Mouse (Mus musculus) hindbrain, embryonic 15.5 days (tissue): ENCODE data around the gene Ipo13. TPM values are rescaled to one million over a fixed set of nuclear protein-coding genes. Genes with fewer than 3 reads are reported as not detected.

ENCODE experiments used
- ATAC-seq: fragments of 200-750 bp; cut with Nextera tagmentation; 2 replicates; pipeline ENCODE4 v1.8.0; 2017; ENCODE audit warnings: low read depth, moderate number of reproducible peaks, moderate TSS enrichment; ENCODE audit not compliant: low FRiP score
- H3K27ac ChIP-seq: fragments of 300-500 bp; sonication (generic); replicated peaks from 2 replicates; pipeline ENCODE4 v1.5.1; 2015; ENCODE audit warnings: mild to moderate bottlenecking, inconsistent platforms
- H3K27me3 ChIP-seq: fragments of 300-500 bp; sonication (generic); 2 replicates; pipeline ENCODE4 v1.6.1; 2015; ENCODE audit warnings: control low read depth, inconsistent platforms
- H3K36me3 ChIP-seq: fragments of 300-500 bp; sonication (generic); 2 replicates; pipeline ENCODE4 v1.6.1; 2015; ENCODE audit warnings: control low read depth, inconsistent platforms
- H3K4me1 ChIP-seq: fragments of 300-500 bp; sonication (generic); replicated peaks from 2 replicates; pipeline ENCODE4 v1.6.1; 2015; ENCODE audit warnings: control low read depth, inconsistent platforms
- H3K4me2 ChIP-seq: fragments of 300-500 bp; sonication (generic); 2 replicates; pipeline ENCODE4 v1.6.1; 2015; ENCODE audit warnings: moderate library complexity, mild to moderate bottlenecking, inconsistent platforms
- H3K4me3 ChIP-seq: fragments of 300-500 bp; sonication (generic); 2 replicates; pipeline ENCODE4 v1.5.1; 2015; ENCODE audit warnings: mild to moderate bottlenecking, inconsistent platforms
- H3K9ac ChIP-seq: fragments of 300-500 bp; sonication (generic); 2 replicates; pipeline ENCODE4 v1.6.1; 2015; ENCODE audit warnings: inconsistent platforms
- H3K9me3 ChIP-seq: fragments of 300-500 bp; sonication (generic); 2 replicates; pipeline ENCODE4 v1.6.1; 2016; ENCODE audit warnings: control low read depth, inconsistent platforms
- WGBS: fragments of 180-500 bp; shearing (Covaris S2); methylation state at CpG from one replicate; pipeline ENCODE4 v1.1.7; 2015; 5-methylcytosine and 5-hydroxymethylcytosine counted together
- polyA plus RNA-seq: library from polyadenylated mRNA; unstranded; fragments of >200 nt; fragmentation: Nextera tagmentation; extraction: Ambion mirVana; gene quantifications from 2 replicates; pipeline ENCODE4 v1.2.1, GENCODE M21; 2015

Ipo13 gene
- polyA plus RNA-seq, 1 experiment from 2014 or later = 68.8 TPM

DNA sequence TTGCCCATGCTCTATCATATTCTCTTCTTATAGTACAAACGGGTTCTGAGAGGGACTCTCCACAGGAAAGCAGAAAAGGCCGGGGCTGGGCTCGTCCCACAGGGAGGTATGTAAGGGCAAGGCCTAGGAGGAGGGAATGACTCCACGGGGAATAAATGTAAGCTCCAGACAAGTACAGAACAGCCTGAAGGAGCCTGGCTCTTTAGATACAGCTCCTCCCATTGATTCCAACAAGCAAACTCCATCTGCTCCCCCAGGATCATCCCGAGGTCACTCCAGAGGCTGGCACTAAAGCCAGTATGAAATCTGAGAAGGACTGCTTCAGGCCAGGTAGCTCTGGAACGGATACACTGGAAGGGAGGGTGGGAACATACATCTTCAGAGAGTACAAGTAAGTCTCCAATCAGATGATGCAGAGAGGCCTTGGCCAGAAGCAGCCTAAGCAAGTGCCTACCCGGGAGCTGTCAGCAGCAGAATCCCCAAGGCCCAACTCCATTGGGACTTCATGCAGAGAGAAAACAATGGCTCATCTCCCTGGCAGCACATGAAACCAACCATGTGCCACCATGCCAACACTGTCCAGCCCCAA, 2.0 kb downstream of the Ipo13 start:
- ATAC-seq = no peak
- peaks cover 13% of the 10 kb centered on the region for H3K36me3 ChIP-seq
- H3K4me3 ChIP-seq = peak overlapping the region; percentile 72
- H3K9me3 ChIP-seq = no peaks in the 10 kb centered on the region
- peaks cover 74% of the 10 kb centered on the region for H3K4me1 ChIP-seq
- H3K27me3 ChIP-seq = no peaks in the 10 kb centered on the region
- WGBS = 54% methylated on average over 7 of the region's 7 CpGs
- peak overlapping the region; percentile 97 for H3K4me2 ChIP-seq
- H3K27ac ChIP-seq = no peak overlapping the region
- H3K9ac ChIP-seq = peak overlapping the region; percentile 87; the same call in 1 of the 2 replicates

DNA sequence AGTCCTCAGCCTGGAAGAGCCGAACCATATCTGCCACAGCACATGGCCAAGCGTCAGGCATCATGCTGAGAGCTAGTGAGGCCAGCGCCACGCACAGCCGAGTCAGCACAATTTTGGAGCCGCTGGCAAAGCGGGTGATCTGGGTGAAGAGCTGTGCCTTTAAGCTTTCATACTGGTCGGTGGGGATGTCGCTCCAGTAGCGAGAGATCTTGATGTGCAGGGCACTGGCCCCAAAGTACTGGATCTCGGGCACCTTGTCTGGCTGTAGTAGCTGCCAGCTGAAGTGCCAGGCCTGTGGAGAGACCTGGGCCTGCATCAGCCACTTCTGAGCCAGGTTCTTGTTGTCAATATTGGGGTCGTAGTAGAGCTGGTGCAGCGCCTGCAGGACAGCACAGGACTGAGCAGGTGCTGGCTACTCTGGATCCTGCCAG, 2.7 kb downstream of the Ipo13 start:
- H3K4me1 ChIP-seq = peaks cover 77% of the 10 kb centered on the region
- WGBS = 81% methylated on average over 13 of the region's 13 CpGs
- H3K4me3 ChIP-seq = no peak overlapping the region
- no peak overlapping the region for H3K27ac ChIP-seq
- H3K27me3 ChIP-seq = no peaks in the 10 kb centered on the region
- peak overlapping the region; percentile 97 for H3K4me2 ChIP-seq
- no peak for ATAC-seq
- peaks cover 13% of the 10 kb centered on the region for H3K36me3 ChIP-seq
- no peaks in the 10 kb centered on the region for H3K9me3 ChIP-seq
- H3K9ac ChIP-seq = no peak overlapping the region

DNA sequence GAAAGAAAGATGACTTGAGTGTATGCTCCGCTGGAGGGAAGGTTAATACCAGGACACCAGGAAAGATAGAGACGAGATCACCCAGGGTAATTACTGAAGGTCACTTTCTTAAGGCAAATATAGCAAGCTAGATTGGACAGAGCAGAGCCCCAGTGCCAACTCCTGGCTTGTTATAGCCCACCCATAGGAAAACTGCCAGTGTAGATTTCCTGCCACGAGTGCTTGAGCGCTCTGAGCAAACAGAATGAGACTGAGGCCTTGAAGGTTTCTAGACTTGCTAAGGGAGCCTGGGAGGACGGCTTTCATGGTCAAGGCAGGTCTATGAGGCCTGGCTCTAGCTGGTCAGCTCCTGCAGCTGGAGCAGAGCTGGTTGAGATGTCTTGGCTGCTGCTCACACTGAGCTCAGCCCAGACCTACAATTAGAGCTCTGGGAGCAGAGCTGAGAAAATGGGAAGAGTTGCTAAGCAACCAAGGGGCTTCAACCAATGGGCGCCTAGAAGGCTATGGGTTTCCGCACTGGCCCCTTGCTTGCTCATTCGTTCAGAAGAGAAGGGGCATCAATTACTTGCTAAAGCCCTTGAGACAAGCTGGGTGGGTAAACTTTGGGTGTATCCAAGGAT, 5.9 kb downstream of the Ipo13 start:
- 39% methylated on average over 8 of the region's 8 CpGs for WGBS
- ATAC-seq = peak; percentile 79
- no peaks in the 10 kb centered on the region for H3K9me3 ChIP-seq
- peak overlapping the region; percentile 76 for H3K27ac ChIP-seq
- H3K4me3 ChIP-seq = peak overlapping the region; percentile 2; the same call in 1 of the 2 replicates
- H3K4me1 ChIP-seq = peaks cover 65% of the 10 kb centered on the region
- peaks cover 19% of the 10 kb centered on the region for H3K36me3 ChIP-seq
- no peaks in the 10 kb centered on the region for H3K27me3 ChIP-seq
- no peak overlapping the region for H3K9ac ChIP-seq
- peak overlapping the region; percentile 53 for H3K4me2 ChIP-seq

DNA sequence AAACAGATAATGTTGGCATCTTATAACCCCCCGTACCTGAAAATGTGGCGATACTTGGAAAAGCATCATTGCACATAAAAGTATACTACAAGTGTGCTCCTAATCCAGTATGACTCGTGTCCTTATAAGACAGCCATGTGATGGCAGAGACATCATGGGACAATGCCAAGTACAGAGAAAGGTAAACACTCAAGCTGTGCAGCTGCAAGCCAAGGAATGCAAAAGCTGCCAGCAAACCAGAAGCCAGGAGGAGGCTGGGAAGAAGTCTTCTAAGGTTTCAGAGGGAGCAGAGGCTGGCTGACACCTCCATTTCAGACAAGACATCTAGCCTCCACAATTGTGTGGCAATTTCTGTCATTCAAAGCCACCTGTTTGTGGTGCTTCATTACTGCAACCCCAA, 8.6 kb downstream of the Ipo13 start:
- ATAC-seq = no peak
- H3K36me3 ChIP-seq = peaks cover 37% of the 10 kb centered on the region
- H3K9ac ChIP-seq = no peak overlapping the region
- no peak overlapping the region for H3K4me3 ChIP-seq
- no peaks in the 10 kb centered on the region for H3K27me3 ChIP-seq
- no peaks in the 10 kb centered on the region for H3K9me3 ChIP-seq
- H3K4me1 ChIP-seq = peaks cover 37% of the 10 kb centered on the region
- H3K4me2 ChIP-seq = no peak overlapping the region
- H3K27ac ChIP-seq = no peak overlapping the region
- 85% methylated on average over 3 of the region's 3 CpGs for WGBS

DNA sequence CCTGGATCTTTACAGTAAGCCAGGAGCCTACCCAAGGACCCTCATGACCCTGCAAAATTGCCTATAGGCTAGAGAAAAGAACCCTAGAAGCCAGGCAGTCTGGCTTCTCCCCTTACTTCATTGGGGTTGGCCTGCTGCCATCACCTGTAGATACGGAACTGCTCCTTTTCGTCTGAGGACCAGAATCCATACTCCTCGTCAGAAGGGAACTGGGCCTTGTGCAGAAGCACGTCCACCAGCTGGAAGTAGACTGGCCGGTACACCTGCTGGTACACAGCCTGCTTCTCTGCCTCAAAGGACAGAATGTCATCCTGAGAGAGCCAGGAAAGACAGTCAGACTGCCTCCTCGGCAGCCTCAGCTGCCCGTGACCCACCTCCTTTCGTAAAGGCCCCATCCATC, 10.0 kb downstream of the Ipo13 start:
- Histone ChIP-seq H3K9me3 (no peaks in the 10 kb centered on the region), H3K9ac (no peak overlapping the region), H3K27ac (no peak overlapping the region), H3K27me3 (no peaks in the 10 kb centered on the region), H3K4me1 (peaks cover 23% of the 10 kb centered on the region), H3K4me2 (no peak overlapping the region), H3K36me3 (peaks cover 47% of the 10 kb centered on the region), H3K4me3 (no peak overlapping the region)
- 91% methylated on average over 8 of the region's 8 CpGs for WGBS
- ATAC-seq = no peak

DNA sequence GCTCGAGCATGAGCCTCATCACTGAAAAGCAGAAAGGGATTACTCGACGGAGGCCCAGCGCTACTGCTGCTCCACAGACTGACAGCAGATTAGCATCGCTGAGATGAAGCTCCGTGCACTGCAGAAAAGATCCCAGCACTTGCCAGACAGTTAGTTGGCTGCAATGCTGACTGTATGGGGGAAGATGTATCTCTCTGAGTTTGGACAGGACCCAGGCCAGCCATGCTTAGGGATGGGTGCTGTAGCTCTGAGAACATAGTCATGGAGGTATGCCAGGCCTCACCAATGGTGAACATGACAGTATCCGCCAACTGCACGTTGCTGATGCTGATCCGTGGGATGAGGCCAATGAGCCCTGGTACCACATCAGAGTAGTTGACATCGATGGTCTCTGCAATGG, 10.7 kb downstream of the Ipo13 start:
- Histone ChIP-seq H3K9ac (no peak overlapping the region), H3K4me1 (peaks cover 16% of the 10 kb centered on the region), H3K4me3 (no peak overlapping the region), H3K9me3 (no peaks in the 10 kb centered on the region), H3K36me3 (peaks cover 54% of the 10 kb centered on the region), H3K27ac (no peak overlapping the region), H3K27me3 (no peaks in the 10 kb centered on the region), H3K4me2 (no peak overlapping the region)
- ATAC-seq = no peak
- 89% methylated on average over 10 of the region's 10 CpGs for WGBS

DNA sequence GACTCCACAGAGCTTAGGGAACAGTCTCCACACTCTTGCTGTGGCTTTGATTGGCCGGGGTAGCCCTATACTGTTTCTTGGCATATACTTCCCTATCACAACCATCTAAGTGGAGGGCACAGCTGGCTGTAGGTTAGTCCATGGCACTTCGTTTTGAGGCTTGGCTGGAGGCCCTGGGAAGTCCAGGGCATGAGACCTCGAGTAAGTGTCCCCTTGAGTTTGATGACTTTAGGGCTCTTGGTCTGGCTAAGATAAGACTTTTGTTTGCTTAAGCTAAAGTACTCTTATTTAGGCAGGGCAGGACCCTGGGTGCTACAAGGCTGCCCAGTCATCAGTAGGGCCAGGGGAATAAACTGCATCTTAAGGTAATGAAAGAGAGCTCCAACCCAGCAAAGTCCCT, 16.7 kb downstream of the Ipo13 start:
- H3K4me3 ChIP-seq = no peak overlapping the region
- H3K36me3 ChIP-seq = peaks cover 75% of the 10 kb centered on the region
- no peak for ATAC-seq
- no peak overlapping the region for H3K9ac ChIP-seq
- WGBS = 86% methylated on average over 3 of the region's 3 CpGs
- H3K9me3 ChIP-seq = no peaks in the 10 kb centered on the region
- no peak overlapping the region for H3K4me2 ChIP-seq
- no peak overlapping the region for H3K27ac ChIP-seq
- H3K4me1 ChIP-seq = no peaks in the 10 kb centered on the region
- no peaks in the 10 kb centered on the region for H3K27me3 ChIP-seq

DNA sequence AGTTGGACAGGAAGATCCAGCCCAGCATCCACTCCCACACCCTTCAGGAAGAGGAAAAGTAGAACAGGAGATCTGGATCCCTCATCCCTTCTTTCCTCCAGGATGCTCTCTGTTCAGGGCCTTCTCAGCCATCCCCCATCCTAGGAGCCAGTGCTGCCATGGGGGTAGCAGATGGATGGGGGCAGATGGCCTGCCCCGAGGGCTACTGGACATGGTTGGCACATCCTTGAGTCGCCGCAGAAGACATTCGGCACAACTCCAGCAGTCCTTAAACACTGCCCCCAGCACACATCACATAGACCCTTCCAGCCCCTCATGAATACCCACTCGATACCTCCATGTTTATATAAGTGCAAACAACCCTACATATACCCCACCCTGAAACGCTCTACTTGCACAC, 18.8 kb downstream of the Ipo13 start:
- no peak for ATAC-seq
- Histone ChIP-seq H3K9ac (no peak overlapping the region), H3K36me3 (peaks cover 55% of the 10 kb centered on the region), H3K27ac (no peak overlapping the region), H3K4me2 (no peak overlapping the region), H3K9me3 (no peaks in the 10 kb centered on the region), H3K4me1 (peaks cover 8% of the 10 kb centered on the region), H3K4me3 (no peak overlapping the region), H3K27me3 (no peaks in the 10 kb centered on the region)
- 92% methylated on average over 6 of the region's 6 CpGs for WGBS

DNA sequence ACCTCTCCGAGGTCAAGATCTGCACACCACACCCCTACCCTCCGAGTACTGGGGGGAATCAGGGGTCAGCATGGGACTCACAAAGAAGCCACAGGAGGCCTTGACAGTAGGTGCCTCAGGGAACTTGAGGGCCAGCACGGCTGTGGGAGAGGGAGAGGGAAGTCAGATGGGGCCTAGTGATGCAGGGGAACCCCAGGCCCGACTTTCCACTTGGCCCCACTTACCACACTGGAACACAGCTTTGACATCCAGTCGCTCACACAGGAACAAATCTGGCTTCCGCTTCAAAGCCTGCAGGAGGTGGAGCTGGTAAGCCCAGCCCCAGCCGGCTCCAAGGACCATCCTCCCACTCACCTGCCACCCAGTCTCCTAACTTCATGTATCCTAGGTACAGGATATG, 19.5 kb downstream of the Ipo13 start:
- Histone ChIP-seq H3K9ac (no peak overlapping the region), H3K27ac (no peak overlapping the region), H3K4me2 (no peak overlapping the region), H3K9me3 (no peaks in the 10 kb centered on the region), H3K36me3 (peaks cover 48% of the 10 kb centered on the region), H3K27me3 (no peaks in the 10 kb centered on the region), H3K4me1 (peaks cover 13% of the 10 kb centered on the region), H3K4me3 (no peak overlapping the region)
- 75% methylated on average over 7 of the region's 7 CpGs for WGBS
- no peak for ATAC-seq

DNA sequence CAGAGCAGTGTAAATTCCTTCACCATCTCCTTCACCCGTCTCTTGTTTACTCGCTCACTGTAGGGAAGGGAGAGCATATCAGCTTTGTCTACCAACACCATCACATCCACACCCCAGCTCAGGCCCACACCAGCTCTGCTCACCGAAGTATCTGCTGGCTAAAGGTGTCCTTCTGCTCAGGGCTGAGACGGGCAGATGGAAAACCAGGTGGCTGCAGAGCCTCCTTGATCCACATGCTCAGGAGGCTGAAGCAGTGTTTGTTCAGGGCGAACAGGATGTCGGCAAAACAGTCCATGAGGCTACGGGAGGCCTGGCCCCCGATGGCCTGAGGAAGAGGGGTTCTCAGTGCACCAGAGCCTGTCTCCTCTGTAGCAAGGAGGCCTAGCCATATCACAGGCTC, 20.2 kb downstream of the Ipo13 start:
- Histone ChIP-seq H3K9ac (no peak overlapping the region), H3K4me1 (peaks cover 13% of the 10 kb centered on the region), H3K9me3 (no peaks in the 10 kb centered on the region), H3K27me3 (no peaks in the 10 kb centered on the region), H3K4me3 (no peak overlapping the region), H3K36me3 (peaks cover 40% of the 10 kb centered on the region), H3K27ac (no peak overlapping the region), H3K4me2 (no peak overlapping the region)
- 94% methylated on average over 8 of the region's 8 CpGs for WGBS
- ATAC-seq = no peak

DNA sequence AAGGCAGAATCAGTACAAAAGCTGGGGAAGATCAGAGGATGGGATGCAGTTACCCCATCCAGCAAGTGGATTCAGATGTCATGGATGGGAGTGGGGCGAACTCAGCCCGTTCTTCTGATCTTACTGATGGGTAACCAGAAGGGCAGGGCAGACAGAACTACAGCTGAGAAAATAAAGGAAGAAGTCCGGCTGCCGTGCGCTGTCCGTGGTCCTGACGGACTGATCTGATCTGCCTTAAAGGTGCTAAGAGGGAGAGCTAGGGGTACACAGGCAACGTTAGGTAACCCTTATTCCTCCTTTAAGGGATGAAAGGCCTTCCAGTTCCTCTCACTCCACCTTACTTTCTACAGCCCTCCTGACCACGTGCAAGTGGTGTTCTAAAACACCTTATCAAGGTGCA, 21.4 kb downstream of the Ipo13 start:
- Histone ChIP-seq H3K4me3 (no peak overlapping the region), H3K27me3 (no peaks in the 10 kb centered on the region), H3K4me2 (no peak overlapping the region), H3K9ac (no peak overlapping the region), H3K4me1 (peaks cover 13% of the 10 kb centered on the region), H3K27ac (no peak overlapping the region), H3K36me3 (peaks cover 35% of the 10 kb centered on the region), H3K9me3 (no peaks in the 10 kb centered on the region)
- no peak for ATAC-seq
- 30% methylated on average over 9 of the region's 9 CpGs for WGBS

DNA sequence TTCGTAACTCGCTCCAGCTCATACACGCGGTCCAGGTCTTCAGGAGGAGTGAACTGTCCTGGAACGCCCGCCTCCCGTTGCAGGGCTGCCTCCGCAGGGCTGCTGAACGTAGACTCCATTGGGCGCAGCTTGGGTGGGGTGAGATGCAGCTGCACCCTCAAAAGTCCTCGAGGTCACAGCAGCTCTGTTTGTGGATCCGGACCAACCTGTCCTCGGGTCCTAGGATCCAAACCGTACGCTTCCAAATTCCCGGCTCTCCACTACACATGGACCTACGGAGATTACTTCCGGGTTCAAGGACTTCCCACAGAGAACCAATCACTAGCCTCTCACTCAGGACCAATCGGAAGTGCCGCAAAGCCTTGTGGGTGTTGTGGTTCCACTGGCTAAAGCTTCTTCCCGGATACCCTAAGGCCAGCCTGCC, 23.0 kb downstream of the Ipo13 start, which contains the start of gene Dph2:
TSS of gene Dph2 (minus strand) at position 295 of the 424 bp plus-strand sequence.
- no peaks in the 10 kb centered on the region for H3K9me3 ChIP-seq
- H3K9ac ChIP-seq = peak within 1 kb of the TSS; percentile 30
- peak within 1 kb of the TSS; percentile 56 for H3K4me3 ChIP-seq
- H3K4me1 ChIP-seq = peaks cover 16% of the 10 kb centered on the region
- peaks cover 27% of the 10 kb centered on the region for H3K36me3 ChIP-seq
- H3K27ac ChIP-seq = no peak within 1 kb of the TSS
- under 1% methylated on average over 21 of the region's 21 CpGs for WGBS
- ATAC-seq = peak; percentile 87
- peak within 1 kb of the TSS; percentile 67 for H3K4me2 ChIP-seq
- H3K27me3 ChIP-seq = no peaks in the 10 kb centered on the region
